Mouse (Mus musculus) heart, adult 2 months (tissue): ENCODE results near the gene Slc22a3.

Source experiments
- CTCF ChIP-seq: fragments of 200-600 bp; IDR thresholded peaks from 2 replicates; pipeline ENCODE4 v1.8.1; 2022; ENCODE audit warnings: antibody characterized with exemption, mild to moderate bottlenecking, moderate library complexity
- EP300 ChIP-seq: fragments of 200-500 bp; IDR thresholded peaks from 2 replicates; pipeline ENCODE4 v1.6.1; 2011; ENCODE audit warnings: low read depth, low read length, control low read depth; ENCODE audit not compliant: insufficient read depth
- POLR2A ChIP-seq: fragments of 200-500 bp; IDR thresholded peaks from 2 replicates; pipeline ENCODE4 v1.6.1; 2011; ENCODE audit warnings: mild to moderate bottlenecking, low read depth, low read length, control low read depth; ENCODE audit not compliant: insufficient read depth

DNA sequence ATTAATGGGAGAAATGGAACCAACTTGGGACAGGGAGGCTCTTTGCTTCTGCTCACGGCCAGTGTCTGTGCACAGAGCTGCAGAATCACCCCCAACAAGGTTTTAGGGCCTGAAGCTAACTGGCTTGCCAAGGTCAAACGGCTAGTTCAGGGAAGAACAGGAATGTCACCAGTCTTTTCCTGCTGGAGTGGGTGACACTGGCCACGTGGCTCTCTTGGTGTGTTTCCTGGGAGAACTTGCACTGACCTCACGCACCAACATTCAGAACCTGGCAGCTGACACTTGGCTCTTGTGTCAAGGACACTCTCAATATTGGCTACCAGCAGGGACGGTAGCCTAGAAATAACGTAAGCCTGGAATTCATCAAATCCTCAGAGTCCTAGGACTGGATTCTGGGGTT is 22.6 kb upstream of the Slc22a3 start:
- TF ChIP-seq POLR2A: no peak
- no peak for TF ChIP-seq CTCF
- TF ChIP-seq EP300: 0 out of 2 replicates have a peak, but pooled peaks have one; percentile 51
